Mouse (Mus musculus) kidney, embryonic 16.5 days (tissue): ENCODE measurements around the gene Gm11639. TPM values are rescaled to one million over a fixed set of nuclear protein-coding genes. Genes with fewer than 3 reads are reported as not detected.

Source experiments
- ATAC-seq: fragments of 200-750 bp; cut with Nextera tagmentation; 2 replicates; pipeline ENCODE4 v1.8.0; 2017; ENCODE audit warnings: moderate TSS enrichment; ENCODE audit not compliant: low FRiP score, low TSS enrichment
- H3K27ac ChIP-seq: fragments of 300-500 bp; sonication (generic); 2 replicates; pipeline ENCODE4 v1.5.1; 2014; ENCODE audit warnings: low read length
- H3K27me3 ChIP-seq: fragments of 300-500 bp; sonication (generic); 2 replicates; pipeline ENCODE4 v1.6.1; 2014; ENCODE audit warnings: low read length, control low read depth, mixed read lengths; ENCODE audit not compliant: insufficient read depth
- H3K36me3 ChIP-seq: fragments of 300-500 bp; sonication (generic); 2 replicates; pipeline ENCODE4 v1.6.1; 2014; ENCODE audit warnings: low read length, control low read depth, mixed read lengths; ENCODE audit not compliant: insufficient read depth
- H3K4me1 ChIP-seq: fragments of 300-500 bp; sonication (generic); 2 replicates; pipeline ENCODE4 v1.6.1; 2014; ENCODE audit warnings: low read length, control low read depth, mixed read lengths; ENCODE audit not compliant: insufficient read depth
- H3K4me2 ChIP-seq: fragments of 300-500 bp; sonication (generic); replicated peaks from 2 replicates; pipeline ENCODE4 v1.6.1; 2014; ENCODE audit warnings: low read depth, low read length
- H3K4me3 ChIP-seq: fragments of 300-500 bp; sonication (generic); 2 replicates; pipeline ENCODE4 v1.5.1; 2014; ENCODE audit warnings: mild to moderate bottlenecking, low read length
- H3K9ac ChIP-seq: fragments of 300-500 bp; sonication (generic); replicated peaks from 2 replicates; pipeline ENCODE4 v1.6.1; 2014; ENCODE audit warnings: low read length
- H3K9me3 ChIP-seq: fragments of 300-500 bp; sonication (generic); 2 replicates; pipeline ENCODE4 v1.6.1; 2016; ENCODE audit warnings: low read length, control low read depth
- WGBS: fragments of 180-500 bp; shearing (Covaris S2); extraction: QIAGEN DNeasy Blood & Tissue Kit; methylation state at CpG from one replicate; pipeline ENCODE4 v1.1.7; 2014; 5-methylcytosine and 5-hydroxymethylcytosine counted together
- polyA plus RNA-seq: library from polyadenylated mRNA; unstranded; fragments of >200 nt; fragmentation: Nextera tagmentation; extraction: Ambion mirVana; gene quantifications from 2 replicates; pipeline ENCODE4 v1.2.1, GENCODE M21; 2015

The Gm11639 gene
- polyA plus RNA-seq, 1 experiment from 2014 or later, result not detected

DNA sequence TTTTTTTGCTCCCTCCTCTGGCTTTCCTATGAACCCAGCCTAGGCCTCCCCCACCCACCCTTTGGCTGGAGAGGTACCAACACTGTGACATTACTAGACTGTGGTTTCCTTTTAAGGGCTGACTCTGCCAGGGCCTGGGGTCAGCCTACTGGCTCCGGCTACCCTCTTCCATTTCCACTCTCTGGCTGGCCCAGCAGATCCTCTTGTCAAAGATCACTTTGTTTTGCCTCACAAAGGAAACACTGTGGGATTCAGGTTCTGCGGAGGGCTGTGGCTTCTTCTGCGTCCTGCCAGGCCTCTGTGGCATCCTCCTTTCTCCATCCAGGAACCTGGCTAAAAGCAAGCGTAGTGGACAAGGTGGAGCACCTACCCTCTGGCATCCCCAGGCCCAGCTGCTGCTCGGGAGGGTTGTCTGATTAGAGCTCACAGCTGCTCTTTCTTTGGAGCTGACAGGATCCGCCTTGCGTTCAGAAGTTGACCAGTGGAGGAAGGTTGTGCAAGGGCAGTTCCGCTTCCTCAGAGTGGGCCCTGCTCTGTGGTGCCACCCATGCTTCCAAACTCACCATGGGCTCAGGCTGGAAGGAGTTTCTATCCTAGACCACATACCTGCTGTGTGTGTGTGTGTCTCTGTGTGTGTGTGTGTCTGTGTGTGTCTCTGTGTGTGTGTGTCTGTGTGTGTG, 38.2 kb upstream of the Gm11639 start:
- no peak overlapping the region for H3K9ac ChIP-seq
- no peak overlapping the region for H3K4me3 ChIP-seq
- 73% methylated on average over 8 of the region's 8 CpGs for WGBS
- no peak overlapping the region for H3K27ac ChIP-seq
- no peaks in the 10 kb centered on the region for H3K27me3 ChIP-seq
- ATAC-seq, result no peak
- H3K4me2 ChIP-seq, result no peak overlapping the region
- H3K9me3 ChIP-seq, result no peaks in the 10 kb centered on the region
- H3K36me3 ChIP-seq, result no peaks in the 10 kb centered on the region
- H3K4me1 ChIP-seq, result no peaks in the 10 kb centered on the region

DNA sequence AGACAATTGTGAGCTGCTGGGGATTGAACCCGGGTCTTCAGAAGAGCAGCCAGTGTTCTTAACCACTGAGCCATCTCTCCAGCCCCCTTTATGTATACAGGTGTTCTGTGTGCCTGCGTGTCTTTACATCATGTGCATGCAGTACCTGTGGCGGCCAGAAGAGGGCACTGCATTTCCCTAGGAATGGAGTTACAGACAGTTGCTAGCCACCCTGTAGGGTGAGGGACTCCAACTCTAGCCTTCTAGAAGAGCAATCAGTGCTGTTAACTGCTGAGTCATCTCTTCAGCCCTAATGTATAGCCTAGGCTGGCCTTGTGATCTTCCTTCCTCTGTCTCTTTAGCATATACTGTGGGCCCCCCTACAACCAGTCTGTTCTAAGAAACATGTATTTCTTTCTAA, 36.9 kb upstream of the Gm11639 start:
- Histone ChIP-seq H3K9me3 (no peaks in the 10 kb centered on the region), H3K4me1 (no peaks in the 10 kb centered on the region), H3K27ac (no peak overlapping the region), H3K4me3 (no peak overlapping the region), H3K9ac (no peak overlapping the region), H3K4me2 (no peak overlapping the region), H3K36me3 (no peaks in the 10 kb centered on the region), H3K27me3 (no peaks in the 10 kb centered on the region)
- 69% methylated on average over 3 of the region's 3 CpGs for WGBS
- no peak for ATAC-seq

DNA sequence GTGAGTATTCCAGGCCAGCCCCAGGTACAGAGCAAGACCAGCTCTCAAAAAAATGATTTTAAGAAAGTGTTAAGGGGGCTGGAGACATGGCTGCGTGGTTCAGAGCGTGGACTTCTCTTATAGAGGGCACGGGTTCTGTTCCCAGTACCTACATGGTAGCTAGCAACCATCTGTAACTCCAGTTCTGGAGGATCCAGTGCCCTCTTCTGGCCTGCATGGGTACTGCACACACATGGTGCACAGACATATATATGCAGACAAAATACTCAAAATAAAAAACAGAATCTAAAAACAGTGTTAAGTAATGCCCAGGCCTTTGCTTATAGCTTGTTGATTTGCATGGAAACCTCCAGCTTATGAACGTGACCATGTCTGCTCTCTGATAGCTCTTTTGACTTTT, 24.9 kb upstream of the Gm11639 start:
- 88% methylated on average over 4 of the region's 4 CpGs for WGBS
- no peak overlapping the region for H3K4me3 ChIP-seq
- no peak overlapping the region for H3K9ac ChIP-seq
- H3K27ac ChIP-seq, result no peak overlapping the region
- H3K4me1 ChIP-seq, result 0 out of 2 replicates have a peak, but pooled peaks cover 7% of the 10 kb centered on the region
- H3K27me3 ChIP-seq, result no peaks in the 10 kb centered on the region
- H3K36me3 ChIP-seq, result no peaks in the 10 kb centered on the region
- H3K4me2 ChIP-seq, result no peak overlapping the region
- no peak for ATAC-seq
- peaks cover 5% of the 10 kb centered on the region; the same call in 1 of the 2 replicates for H3K9me3 ChIP-seq

DNA sequence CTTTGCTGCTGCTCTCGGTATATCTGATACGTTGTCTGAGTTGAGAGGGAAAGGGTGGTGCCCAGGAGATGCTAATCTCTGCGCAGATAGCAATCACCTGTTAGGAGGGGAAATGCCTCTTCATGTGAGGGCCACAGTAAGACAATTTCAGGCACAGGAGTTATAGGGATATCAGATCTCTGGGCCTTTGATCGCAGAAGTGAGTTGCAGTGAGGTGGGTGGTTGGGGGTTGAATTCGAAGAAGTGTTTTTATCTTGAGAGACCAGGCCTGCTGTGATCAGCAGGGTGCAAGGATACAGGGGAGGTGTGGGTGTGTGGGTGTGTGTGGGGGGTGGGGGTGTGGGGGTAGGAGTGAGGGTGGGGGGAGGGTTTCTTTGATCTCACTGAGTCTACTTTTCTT, 24.4 kb upstream of the Gm11639 start:
- no peak overlapping the region for H3K27ac ChIP-seq
- 0 out of 2 replicates have a peak, but pooled peaks cover 7% of the 10 kb centered on the region for H3K4me1 ChIP-seq
- H3K27me3 ChIP-seq, result no peaks in the 10 kb centered on the region
- WGBS, result 64% methylated on average over 5 of the region's 5 CpGs
- no peak overlapping the region for H3K9ac ChIP-seq
- no peaks in the 10 kb centered on the region for H3K36me3 ChIP-seq
- H3K4me2 ChIP-seq, result no peak overlapping the region
- no peak for ATAC-seq
- H3K9me3 ChIP-seq, result peaks cover 5% of the 10 kb centered on the region; the same call in 1 of the 2 replicates
- no peak overlapping the region for H3K4me3 ChIP-seq

DNA sequence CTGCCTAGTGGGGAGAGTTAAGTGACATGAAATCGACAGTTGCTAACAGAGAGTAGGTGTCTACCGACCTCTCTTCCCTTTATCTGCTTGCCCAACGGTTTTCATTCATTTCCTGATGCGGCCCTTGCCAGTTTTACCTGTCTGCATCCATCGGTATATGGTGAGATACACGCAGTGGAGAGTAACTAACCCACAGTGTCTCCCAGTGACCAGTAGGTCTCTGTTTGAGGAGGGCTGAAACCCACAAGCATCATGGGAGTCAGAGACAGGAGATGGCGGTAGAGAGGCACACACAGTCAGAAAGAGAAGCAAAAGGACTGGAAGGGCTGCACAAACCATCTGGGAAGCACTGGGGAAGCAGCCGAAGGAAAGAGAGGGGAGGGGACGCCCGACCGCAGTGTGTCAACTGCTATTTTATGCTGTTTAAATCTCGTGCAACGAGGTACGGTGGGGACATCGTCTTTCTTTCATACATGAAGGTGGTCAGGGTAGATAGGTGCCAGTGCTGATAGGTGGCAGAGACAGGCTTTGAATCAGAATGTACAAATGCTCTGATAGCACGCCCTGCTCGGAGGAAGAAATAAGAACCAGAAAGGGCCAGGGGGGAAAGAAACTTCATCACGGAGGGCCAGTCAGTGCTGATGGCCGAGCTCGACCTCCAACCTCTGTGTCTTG, 23.8 kb upstream of the Gm11639 start:
- Histone ChIP-seq H3K27ac (no peak overlapping the region), H3K27me3 (no peaks in the 10 kb centered on the region), H3K4me3 (no peak overlapping the region), H3K36me3 (no peaks in the 10 kb centered on the region), H3K9me3 (peaks cover 5% of the 10 kb centered on the region; the same call in 1 of the 2 replicates), H3K4me2 (no peak overlapping the region), H3K4me1 (0 out of 2 replicates have a peak, but pooled peaks cover 7% of the 10 kb centered on the region), H3K9ac (no peak overlapping the region)
- WGBS, result 73% methylated on average over 20 of the region's 20 CpGs
- no peak for ATAC-seq

DNA sequence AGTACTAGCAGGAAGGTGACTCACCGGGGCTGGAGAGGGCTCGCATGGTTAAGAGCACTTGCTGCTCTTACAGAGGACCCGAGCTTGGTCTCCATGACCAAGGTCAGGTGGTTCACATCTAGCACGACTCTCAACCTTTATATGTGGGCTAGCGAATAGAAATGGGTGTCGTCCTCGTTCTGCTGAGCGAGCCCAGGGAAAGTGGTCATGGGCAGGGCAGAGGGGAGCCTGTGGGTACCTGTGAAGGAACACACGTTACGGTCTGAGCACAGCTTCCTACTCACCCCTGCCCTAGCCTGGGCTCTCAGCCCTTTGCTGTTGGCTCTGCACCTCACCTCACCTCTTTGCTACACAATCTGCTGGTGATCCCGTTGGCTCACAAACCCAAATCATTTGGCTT, 22.9 kb upstream of the Gm11639 start:
- 74% methylated on average over 11 of the region's 11 CpGs for WGBS
- no peaks in the 10 kb centered on the region for H3K36me3 ChIP-seq
- 0 out of 2 replicates have a peak, but pooled peaks cover 7% of the 10 kb centered on the region for H3K4me1 ChIP-seq
- ATAC-seq, result no peak
- H3K9me3 ChIP-seq, result peaks cover 5% of the 10 kb centered on the region; the same call in 1 of the 2 replicates
- H3K27ac ChIP-seq, result no peak overlapping the region
- no peak overlapping the region for H3K4me2 ChIP-seq
- H3K4me3 ChIP-seq, result no peak overlapping the region
- H3K27me3 ChIP-seq, result no peaks in the 10 kb centered on the region
- no peak overlapping the region for H3K9ac ChIP-seq

DNA sequence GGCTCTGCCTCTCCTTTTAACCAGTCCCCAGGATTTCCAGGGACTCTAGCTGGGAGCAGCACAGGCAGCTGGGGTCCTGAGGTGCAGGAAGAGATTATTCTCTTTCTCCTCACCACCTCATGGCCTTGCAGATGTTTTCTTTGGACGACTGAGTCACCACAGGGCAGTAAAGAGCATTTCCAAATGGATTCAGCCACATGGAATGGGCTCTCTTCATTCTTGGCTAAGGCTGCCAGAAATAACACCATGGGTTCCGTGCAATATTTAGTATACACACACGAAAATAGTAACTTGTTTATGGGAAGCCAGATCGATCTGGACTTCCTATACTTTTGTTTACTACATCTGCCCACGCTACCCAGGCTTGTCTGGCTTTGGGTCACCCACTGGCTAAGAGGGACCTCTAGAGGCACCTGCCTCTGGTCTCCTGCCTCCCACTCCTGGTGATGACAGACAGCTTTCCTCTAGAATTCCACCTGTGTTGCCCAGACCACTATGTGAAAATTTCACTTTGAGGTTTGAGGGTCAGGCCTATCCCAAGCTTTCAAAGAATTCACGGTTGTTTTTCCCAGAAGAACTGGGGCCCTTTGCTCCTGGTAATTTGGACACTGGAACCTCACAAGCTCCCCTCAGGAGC, 22.1 kb upstream of the Gm11639 start:
- 58% methylated on average over 6 of the region's 6 CpGs for WGBS

DNA sequence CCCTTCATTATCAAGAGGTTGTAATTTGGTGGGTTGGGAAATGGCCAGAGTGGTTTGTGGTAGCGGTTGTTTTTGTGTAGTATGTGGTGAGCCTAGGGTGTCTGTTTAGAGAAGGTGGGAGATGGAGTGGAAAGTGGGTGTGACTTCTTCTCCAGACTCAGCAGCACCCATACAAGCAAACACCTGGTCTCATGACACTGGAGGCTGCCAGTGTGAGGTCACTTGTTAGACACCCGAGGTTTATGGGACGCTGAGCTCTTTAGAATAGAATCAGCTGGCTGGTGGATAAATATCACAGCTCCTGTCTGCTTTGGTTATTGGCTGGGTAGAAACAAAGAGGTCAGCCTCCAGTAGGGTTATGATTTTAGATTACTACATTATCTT, 21.6 kb upstream of the Gm11639 start:
- no peak overlapping the region for H3K27ac ChIP-seq
- WGBS, result 66% methylated on average over 3 of the region's 3 CpGs
- H3K4me2 ChIP-seq, result no peak overlapping the region
- 0 out of 2 replicates have a peak, but pooled peaks cover 7% of the 10 kb centered on the region for H3K4me1 ChIP-seq
- no peak overlapping the region for H3K4me3 ChIP-seq
- no peak for ATAC-seq
- no peak overlapping the region for H3K9ac ChIP-seq
- no peaks in the 10 kb centered on the region for H3K27me3 ChIP-seq
- no peaks in the 10 kb centered on the region for H3K36me3 ChIP-seq
- peaks cover 5% of the 10 kb centered on the region; the same call in 1 of the 2 replicates for H3K9me3 ChIP-seq

More for the DNA sequence above, 22.1 kb upstream of the Gm11639 start:
- no peaks in the 10 kb centered on the region for H3K27me3 ChIP-seq
- 0 out of 2 replicates have a peak, but pooled peaks cover 7% of the 10 kb centered on the region for H3K4me1 ChIP-seq
- no peak overlapping the region for H3K27ac ChIP-seq
- H3K9ac ChIP-seq, result no peak overlapping the region
- H3K4me3 ChIP-seq, result no peak overlapping the region
- H3K9me3 ChIP-seq, result peaks cover 5% of the 10 kb centered on the region; the same call in 1 of the 2 replicates
- no peak for ATAC-seq
- no peak overlapping the region for H3K4me2 ChIP-seq
- H3K36me3 ChIP-seq, result no peaks in the 10 kb centered on the region

DNA sequence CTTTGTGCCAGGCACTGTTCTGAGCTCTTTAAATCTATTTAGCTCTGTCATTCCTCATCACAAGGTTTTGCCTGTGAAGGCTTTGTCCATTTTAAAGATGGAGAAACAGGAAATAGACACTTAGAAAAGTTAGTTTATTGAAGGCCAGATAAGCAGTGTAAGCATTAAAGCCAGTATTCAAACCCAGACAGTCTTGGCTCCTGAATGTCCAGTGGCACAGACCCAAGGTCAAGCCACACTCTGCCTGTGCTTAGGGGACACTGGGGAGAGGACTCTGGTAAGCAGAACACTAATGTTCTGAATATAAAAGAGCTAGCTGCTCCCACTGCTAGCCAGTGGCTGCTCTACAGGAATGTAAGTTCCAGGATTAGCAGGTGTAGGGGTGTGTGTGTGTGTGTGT, 21.1 kb upstream of the Gm11639 start:
- Histone ChIP-seq H3K27me3 (no peaks in the 10 kb centered on the region), H3K36me3 (no peaks in the 10 kb centered on the region)
- no peak for ATAC-seq

More for the DNA sequence above, 21.1 kb upstream of the Gm11639 start:
- no peak overlapping the region for H3K4me2 ChIP-seq
- H3K27ac ChIP-seq, result no peak overlapping the region
- H3K4me1 ChIP-seq, result 0 out of 2 replicates have a peak, but pooled peaks cover 7% of the 10 kb centered on the region
- H3K9me3 ChIP-seq, result peaks cover 5% of the 10 kb centered on the region; the same call in 1 of the 2 replicates
- H3K4me3 ChIP-seq, result no peak overlapping the region
- H3K9ac ChIP-seq, result no peak overlapping the region
